Mouse (Mus musculus) megakaryocyte, adult 5-6 weeks (primary cell): ENCODE measurements around the gene Gm20388. TPM values are rescaled to one million over a fixed set of nuclear protein-coding genes. Genes with fewer than 3 reads are reported as not detected.
"Not testable (repeated sequence)": the region's sequence is repeated elsewhere in the genome, so short reads cannot be mapped to it uniquely, and the experiment has no call there.

Source experiments
- ATAC-seq: 2 replicates; pipeline ENCODE4 v1.8.0; 2016; ENCODE audit warnings: mild to moderate bottlenecking, inconsistent platforms; ENCODE audit not compliant: poor library complexity, severe bottlenecking
- total RNA-seq, 2 experiments: library from RNA; stranded (forward) in 1 of 2; stranded (reverse) in 1 of 2; fragments of 153-499, 151-499 nt in 1 of 2; fragments of 221-1000, 200-1000 nt in 1 of 2; gene quantifications; 2 replicates each; pipeline versions ENCODE4 v1.2.3 to v1.2.4; 2015 to 2017

Gene Gm20388
- total RNA-seq, 2 experiments from 2014 or later: 7.6 to 15.5 TPM

DNA sequence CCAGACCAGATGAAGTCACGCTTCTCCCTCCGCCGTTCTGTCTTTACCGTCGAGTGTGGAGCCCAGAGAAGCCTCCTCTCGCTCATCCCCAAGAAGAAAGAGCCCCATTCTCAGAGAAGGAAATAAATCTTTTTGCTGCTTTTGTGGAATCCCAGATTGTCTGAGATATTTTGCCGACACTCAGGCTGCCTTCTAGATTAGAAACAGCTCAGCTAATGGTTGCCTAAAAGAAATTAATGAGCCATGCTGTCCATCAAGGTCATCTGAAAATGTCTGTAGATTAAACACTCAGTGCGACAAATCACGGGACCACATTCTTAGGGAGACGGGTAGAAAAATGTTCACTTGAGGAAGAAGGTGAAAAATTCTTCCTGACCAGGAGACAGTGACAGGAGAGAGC, 1481.8 kb downstream of the Gm20388 start:
- no peak for ATAC-seq

DNA sequence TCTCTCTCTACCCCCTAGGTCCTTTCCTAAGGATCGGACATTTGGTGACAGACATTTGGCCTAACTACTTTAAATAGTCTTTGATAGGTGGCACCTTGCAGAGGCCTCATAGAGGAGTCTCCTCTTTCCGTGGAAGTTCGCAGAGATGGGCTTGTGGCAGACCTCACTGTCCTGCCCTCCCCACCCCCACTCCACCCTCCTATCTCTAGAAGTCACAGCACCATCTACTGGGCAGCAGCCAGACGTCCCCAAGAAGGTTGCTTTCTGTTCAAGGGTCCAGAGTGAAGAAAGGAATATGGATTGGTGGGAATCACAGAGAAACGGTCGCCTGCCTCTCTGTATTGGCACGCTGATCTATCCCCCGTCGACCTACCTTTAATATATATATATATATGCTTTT, 1482.5 kb downstream of the Gm20388 start:
- no peak for ATAC-seq

DNA sequence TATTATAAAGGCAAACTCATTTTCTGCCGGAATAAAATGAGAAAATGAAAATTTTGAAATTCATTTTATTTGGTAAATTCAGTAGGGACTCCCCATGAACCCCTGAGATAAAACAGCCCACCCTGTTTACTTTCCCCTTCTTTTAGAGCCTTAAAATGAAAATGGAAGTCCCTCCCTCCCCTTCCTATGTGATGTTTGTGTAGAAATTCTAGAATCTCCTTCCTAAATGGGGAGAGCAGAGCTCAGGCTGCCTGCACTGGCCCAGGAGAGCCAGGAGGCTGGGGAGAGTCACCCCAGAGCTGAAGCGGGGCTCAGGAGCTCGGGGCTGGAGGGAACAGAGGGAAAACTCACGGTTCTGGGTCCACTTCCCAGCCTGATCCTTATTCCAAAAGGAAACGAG, 1484.0 kb downstream of the Gm20388 start:
- ATAC-seq: no peak

DNA sequence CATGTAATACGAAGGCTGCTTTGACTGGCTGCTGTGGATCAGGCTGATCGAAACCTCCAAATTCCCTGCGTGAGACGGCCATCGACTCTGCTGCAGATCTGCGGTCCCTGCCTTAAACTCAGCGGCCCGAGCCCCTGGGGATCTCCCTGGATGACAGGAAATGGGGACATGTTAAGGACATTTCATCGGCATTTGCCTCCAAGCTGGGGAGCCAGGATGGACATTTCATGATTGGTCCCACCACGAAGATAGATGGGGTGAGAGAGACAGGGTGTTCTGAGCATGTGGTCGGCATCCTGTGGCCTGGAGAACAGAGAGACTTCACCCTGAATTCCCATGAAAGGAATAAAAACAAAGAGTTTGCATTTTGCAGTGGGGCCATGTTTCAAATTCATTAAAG, 1484.7 kb downstream of the Gm20388 start:
- no peak for ATAC-seq

DNA sequence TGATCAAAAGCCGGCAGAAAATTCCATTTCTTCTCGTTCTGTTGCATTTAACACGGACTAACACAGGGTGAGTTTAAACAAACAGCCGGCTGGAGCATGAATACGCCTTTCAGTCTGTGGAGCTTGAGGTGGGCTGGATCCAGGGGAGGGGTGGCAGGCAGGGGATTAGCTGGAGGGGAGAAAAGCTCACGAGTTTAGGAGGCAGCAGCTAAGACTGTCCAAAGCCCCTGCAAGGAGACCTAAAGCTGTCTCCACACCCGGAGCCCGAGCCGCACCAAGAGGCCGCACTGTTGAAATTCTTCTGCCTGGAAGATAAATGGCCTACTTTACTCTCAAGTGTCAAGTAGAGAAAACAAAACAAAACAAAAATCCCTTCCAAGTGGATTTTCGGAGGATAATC, 1485.5 kb downstream of the Gm20388 start:
- ATAC-seq: no peak

DNA sequence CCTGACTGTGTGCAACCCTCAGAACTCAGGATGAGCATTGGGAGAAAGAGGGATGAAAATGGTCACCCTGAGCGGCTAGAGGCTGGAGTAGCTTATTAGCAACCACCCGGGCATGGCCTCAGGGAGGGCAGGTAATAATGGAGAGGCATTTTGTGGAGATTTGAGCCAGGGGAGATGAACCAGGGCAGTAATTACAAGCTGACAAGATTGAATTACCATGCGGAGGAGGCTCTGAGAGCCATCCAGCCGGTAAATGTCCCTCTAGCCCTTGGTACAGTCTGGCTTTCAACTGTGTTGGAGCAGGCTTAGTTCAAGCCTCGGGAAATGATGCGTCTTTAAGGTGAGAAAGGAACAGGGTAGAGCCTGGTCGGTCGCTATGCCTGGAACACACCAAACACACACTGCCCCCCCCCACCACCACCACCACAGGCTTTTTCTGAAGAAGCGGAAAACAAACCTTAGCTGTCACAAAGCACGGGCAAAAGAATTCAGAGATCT, 1486.6 kb downstream of the Gm20388 start:
- ATAC-seq: no peak

DNA sequence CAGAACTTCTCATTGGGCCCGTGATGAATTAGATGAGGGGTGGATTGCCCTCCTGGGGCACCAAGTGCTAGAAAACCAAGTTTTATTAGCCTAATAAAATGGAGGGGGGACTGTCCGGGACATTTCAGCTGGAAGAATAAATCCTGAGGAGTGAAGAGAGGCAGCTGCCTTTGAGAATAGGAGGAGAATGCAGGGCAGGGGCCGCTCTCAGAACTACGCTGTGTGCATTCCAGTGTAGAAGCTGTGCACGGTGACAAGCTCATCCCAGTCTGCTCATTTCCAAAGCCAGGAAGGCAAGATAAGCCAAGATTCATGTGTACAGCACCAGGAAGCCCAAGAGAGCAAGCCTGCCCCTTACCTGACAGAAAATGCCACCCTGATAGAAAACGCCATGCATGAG, 1487.4 kb downstream of the Gm20388 start:
- ATAC-seq: no peak

DNA sequence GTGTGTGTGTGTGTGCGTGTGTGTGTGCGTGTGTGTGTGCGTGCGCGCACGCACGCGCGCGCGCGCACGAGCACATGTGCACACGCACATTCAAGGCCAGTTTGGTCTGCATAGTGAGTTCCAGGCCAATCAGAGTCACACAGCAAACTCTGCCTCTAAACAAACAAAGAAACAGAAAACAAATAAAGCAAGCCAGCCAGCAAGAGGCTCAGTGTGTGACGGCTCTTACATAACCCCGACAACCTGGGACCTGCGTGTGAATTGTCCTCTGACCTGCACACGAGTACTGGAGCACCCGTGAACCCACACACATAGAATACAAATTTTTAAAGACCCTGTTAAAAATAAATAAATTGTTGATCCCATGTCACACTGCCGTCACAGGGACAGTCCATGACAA, 1488.1 kb downstream of the Gm20388 start:
- no peak for ATAC-seq

DNA sequence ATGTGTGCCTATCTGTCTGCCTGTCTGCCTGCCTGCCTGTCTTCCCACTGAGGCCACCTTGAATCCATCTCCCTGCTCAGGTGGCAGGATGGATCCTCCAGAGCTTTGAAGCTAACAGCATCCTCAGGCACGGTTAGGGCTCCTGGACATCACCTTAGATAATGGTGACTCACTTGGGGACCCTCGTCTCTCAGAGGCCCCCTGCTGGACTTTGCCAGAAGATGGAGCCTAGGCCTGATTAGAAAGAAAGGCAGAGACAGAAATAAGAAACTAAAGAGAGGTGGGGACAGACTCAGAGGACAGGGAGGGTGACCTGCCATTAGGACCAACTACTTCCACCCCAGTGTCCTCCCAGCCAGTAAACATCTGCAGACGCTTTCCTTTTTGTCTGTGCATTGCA, 1488.5 kb downstream of the Gm20388 start:
- ATAC-seq: no peak

DNA sequence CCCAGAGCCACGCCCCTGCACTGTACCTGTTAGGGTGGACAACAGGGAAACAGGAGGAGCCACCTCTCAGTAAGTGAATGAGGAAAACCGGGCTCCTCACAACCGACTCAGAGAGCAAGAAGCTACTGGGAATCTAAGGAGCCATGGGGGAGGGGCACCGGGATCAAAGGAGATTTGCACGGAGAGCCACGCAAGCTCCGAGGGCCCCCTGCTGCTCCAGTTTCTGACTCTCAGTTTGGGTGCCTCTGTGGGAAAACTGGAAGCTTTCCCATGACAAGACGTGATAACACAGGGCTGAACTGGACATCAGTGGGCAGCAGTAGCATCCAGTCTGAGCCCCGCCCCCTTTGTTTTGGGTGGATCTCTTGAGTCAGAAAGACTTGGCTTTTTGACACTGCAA, 1489.9 kb downstream of the Gm20388 start:
- no peak for ATAC-seq

DNA sequence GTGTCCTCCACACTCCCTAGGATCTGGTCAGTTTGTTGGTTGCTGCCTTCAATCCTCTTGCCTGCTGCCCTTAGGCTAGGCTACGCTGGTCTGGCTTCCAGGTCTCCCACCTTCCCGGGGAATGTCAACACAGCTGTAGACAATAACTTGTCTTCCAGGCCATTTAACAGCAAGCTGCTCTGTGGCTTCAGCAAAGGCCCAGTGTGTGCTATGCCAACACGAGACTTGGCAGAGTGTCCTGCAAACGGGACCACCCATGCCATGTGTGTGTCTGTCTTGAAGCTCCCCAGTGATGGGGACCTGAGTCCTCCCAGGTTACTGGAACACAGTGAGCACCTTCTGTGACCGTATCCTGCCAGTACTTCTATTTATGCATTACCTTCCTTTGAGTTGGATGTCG, 1493.2 kb downstream of the Gm20388 start:
- ATAC-seq: no peak

DNA sequence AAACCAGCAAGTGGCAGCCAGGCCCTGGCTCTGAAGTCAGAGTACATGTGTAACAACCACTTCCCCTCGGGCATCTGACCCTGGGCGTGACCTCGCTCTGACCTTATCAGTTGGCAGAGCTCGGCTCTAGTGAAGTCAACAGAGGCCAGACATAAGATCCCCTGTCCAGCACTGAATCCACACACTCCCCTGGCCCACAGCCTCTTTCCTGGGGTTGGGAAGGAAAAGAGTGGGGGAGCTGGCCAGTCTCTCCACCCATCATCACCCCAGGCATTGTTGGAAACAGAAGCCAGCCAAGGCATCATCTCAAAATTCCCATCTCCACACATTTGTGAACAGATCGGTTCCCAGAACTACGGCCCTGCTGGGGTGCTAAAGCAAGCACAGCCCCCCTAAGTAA, 1507.4 kb downstream of the Gm20388 start:
- no peak for ATAC-seq

DNA sequence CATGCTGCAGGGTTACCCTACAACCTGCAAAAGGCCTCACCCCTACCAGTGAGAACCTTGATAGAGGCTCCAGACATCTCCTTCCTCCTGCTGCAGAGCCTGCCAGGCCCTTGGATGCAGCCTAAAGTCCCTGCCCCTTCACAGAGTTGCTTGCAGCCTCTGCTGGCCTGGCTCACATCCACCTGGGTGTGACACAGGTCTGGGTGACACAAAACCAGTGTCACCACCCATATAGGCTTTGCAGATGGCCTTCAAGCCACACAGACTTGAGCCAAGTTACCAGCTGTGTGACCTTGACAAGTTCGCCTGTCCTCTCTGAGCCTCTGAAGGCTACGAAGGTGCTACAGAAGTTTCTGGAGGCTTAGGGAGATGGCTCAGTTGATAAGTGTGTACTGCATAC, 1508.9 kb downstream of the Gm20388 start:
- no peak for ATAC-seq

DNA sequence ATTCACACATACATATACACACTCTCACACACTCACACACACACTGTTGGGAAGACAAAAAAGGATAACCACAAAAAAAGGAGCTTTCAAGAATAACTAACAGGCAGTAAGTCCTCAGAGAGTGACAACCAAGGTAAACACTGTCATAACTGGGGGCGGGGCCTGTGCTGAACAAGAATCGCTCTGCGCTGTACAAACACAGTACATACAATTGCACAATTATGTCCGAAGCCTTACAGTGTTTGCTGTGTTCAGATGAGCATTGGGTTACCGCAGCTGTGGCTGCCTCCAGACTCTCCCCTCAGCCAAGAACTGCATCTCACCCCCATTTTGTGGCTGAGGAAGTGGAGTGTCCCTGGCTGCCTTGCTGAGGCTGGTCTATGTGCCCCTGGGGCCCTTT, 1510.4 kb downstream of the Gm20388 start:
- no peak for ATAC-seq

DNA sequence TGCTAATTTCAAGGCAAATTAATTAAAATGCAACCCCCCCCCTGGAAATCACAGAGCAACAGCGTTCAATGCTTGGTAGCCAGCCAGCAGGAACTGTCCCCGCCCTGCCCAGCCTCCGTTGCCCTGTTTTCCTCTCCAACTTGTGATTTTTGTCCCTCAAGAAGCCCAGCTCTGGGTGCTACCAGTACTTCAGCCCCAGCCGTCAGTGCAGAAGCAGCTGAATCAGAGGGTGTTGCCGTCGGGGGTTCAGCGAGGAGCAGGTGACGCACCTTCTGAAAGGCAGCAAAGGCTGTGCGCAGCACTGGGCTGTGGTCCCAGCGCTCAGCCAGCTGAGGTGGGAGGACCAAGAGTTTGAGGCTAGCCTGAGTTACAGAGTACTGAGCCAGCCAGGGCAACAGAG, 1513.4 kb downstream of the Gm20388 start:
- no peak for ATAC-seq

DNA sequence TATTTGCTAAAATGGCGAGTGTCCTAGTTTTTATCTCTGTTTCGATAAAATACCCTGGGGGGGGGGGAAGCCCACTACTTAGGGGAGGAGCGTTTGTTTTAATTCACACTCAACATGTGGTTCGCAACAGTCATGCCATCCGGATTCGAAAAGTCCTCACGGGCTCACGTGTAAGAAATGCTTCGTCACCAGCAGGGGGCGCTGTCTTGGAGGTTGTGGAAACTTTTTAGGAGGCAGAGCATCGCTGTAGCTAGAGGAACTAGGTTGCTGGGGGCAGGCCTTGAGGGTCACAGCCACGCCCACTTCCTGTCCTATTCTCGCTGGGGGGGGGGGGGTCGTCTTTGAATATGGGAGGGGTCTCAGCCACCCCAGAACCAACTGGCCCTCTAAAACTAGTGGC, 1514.0 kb downstream of the Gm20388 start:
- ATAC-seq: no peak

DNA sequence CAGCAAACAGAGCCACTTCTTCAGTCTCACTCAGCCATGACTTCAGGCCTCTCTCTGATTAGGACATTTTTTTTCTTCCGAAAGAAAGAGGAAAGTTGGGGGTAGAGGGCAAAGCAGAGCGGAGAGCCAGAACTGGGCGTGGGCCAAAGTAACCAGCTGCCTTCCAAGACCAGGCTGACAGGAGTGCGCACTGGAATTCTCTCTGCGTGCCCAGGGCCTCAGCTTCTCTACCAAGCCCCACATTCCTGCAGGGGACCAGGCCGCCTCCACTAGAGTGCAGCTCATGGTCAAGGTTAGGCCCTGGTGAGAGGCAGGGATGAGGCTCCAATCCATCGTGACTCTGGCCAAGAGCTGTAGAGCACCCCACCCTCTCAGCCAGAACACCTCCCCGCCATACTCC, 1520.9 kb downstream of the Gm20388 start:
- no peak for ATAC-seq

DNA sequence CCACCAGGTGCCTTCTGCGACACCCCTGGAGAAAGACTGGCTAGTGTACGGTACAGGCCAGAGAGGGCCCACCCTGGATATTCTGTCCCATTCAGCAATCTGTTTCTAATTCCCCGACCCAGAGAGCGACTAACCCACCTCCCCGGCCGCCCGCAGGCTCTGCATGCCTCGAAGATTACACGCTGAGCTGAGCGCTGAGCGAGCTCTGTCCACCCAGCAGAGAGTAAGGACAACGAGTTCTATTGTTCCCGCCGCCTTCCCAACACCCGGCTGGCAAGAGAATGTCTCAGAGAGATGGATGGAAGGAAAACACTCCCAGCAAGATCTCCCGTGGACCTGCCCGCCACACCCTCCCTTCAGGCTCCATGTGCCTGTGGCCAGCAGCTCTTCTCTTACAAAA, 1522.8 kb downstream of the Gm20388 start:
- ATAC-seq: no peak

DNA sequence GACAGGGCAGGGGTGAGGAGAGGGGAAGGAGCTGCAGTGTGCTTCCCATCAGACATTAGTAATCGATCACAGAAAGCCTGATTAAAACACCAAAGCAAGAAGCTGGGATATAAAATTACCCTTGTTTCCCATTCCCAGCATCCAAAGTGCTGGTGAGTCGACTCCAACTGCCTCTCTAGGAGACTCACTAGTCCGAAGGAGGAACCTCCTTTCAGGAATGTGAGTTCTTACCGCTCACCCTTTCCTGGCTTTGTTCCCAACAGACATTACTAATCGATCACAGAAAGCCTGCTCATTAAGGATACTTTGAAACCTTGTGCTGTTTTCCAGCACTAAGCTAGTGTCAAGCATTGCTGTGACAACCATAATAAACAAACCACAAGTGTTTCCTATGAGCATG, 1526.0 kb downstream of the Gm20388 start:
- no peak for ATAC-seq

DNA sequence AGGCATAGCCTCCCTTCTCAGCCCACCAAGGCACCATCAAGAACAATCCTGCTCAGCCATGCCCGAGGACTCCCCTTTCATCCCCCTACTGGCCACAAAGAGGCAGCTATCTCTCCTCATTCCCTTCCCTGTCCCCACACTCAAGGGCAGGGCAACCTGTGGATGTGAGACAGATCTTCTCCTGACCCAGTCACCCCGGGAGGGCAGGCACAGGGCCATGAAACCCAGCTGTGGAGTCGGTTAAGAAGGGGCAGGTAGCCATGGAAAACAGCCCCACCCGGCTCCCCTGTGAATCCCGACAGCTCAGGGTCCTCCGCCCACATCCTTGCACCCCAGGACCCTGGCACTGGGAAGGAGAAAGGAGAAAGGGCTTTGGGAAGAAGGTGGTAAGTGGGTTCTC, 1526.9 kb downstream of the Gm20388 start:
- ATAC-seq: no peak

DNA sequence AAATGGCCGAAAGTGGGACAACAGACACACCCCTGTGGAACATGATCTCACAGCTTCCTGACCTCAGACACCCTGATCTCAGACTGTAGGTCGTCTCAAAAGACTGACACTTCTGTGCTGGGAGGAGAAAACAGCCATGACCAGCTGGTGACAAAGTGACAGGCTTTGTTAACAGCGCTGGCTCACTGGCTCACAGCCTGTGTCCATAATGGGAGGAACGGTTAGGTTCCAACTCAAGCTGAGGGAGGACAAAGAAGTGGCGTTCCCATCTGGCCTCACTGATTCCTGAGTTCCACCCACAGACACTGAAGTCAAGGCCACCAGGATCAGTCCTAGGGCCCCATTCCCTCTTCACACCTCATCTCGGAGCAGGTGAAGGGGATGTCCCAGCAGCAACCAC, 1527.5 kb downstream of the Gm20388 start:
- no peak for ATAC-seq

DNA sequence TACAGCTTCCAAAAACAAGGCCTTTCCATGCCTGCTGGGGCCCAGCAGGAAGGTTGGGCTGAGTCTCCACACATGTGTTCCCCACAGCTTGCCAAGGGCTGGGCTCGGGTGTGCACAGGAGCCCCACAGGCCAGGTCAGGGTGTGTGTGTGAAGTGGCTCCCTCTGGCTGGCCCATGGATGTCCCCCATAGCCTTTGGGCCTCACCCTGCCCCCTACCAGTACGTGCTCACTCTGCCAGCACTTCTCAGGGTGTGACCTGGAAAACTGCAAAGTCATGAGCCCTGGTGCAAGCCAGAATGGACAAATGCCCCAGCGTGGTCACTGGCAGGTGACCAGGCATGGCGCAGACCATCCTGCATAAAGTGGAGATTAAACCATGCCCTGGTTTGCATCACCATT, 1528.7 kb downstream of the Gm20388 start:
- ATAC-seq: no peak

DNA sequence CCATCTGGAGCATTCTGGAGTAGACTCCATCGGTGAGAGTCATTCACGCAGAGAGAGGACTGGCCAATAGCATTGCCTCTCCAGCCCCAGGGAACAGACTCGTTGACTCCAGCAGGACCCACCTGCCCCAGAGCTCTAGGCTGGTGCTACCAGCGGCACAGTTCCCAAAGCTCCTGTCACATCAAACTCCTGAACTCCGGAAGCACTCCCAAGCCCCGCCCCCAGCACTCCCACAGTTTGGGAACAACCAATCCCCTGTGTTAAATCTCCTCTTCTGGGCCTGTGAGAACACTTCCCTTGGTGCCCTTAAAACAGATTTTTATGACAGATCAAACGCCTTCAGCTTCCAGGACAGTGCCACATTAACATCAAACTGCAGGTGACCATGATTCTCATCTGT, 1532.7 kb downstream of the Gm20388 start:
- no peak for ATAC-seq

DNA sequence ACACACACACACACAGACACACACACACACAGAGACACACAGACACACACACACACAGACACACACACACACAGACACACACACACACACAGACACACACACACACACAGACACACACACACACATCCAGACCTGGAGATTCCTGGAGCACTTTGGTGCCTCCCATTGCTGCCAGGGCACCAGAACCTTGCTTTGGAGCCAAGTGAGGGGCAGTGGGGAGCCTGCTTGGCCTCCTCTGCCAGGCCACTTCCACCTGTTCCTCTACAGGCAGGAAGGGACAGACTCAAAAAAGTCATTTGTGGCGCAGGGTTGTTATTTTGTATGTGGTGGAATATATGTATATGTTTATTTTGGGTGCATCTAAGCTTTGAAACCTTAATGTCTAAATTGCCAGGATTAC, 1533.9 kb downstream of the Gm20388 start:
- not testable (repeated sequence) for ATAC-seq
